Mouse (Mus musculus) CD4-positive naive resting alpha-beta T cell, adult 57 days (primary cell): ENCODE measurements around the gene Eef1akmt4. TPM values are rescaled to one million over a fixed set of nuclear protein-coding genes. Genes with fewer than 3 reads are reported as not detected.

Experiments
- total RNA-seq: library from RNA; stranded (reverse); gene quantifications from one replicate; pipeline ENCODE4 v1.2.4, GENCODE M21; 2023

Gene Eef1akmt4
- 9.0 TPM for total RNA-seq

GRCm38 (mm10) chr16:20611357-20612227 is at the start of gene Eef1akmt4, which contains the start of the genes Gm49333 and Alg3:
TSS of gene Eef1akmt4 (plus strand) at chr16:20611593.
TSS of gene Gm49333 (plus strand) at chr16:20611610.
TSS of gene Alg3 (minus strand) at chr16:20611735.

GRCm38 (mm10) chr16:20589366-20589938 is 21.9 kb upstream of the Eef1akmt4 start, which contains the start of gene Vwa5b2:
TSS of gene Vwa5b2 (plus strand) at chr16:20589471.

GRCm38 (mm10) chr16:20621191-20621990 is 10.0 kb downstream of the Eef1akmt4 start, which contains the start of gene Camk2n2:
TSS of gene Camk2n2 (minus strand) at chr16:20621287.

GRCm38 (mm10) chr16:20629731-20630634 is 18.6 kb downstream of the Eef1akmt4 start, which contains the start of gene Ece2:
TSS of gene Ece2 (plus strand) at chr16:20629828.

GRCm38 (mm10) chr16:20651076-20651946 is 39.9 kb downstream of the Eef1akmt4 start, which contains the start of gene Psmd2:
TSS of gene Psmd2 (plus strand) at chr16:20651652.

GRCm38 (mm10) chr16:20668013-20668412 is 56.6 kb downstream of the Eef1akmt4 start, which contains the start of gene Eif4g1:
TSS of gene Eif4g1 (plus strand) at chr16:20668313.

Other genes with a start within 250 kb of the Eef1akmt4 start
- gene Abcc5, start 185.2 kb upstream of the Eef1akmt4 start, total RNA-seq: 55.5 TPM
- gene Eif2b5, start 112.8 kb upstream of the Eef1akmt4 start, total RNA-seq: 57.6 TPM
- gene Dvl3, start 94.6 kb upstream of the Eef1akmt4 start, total RNA-seq: 39.1 TPM
- 175 TPM for gene Ap2m1, start 76.1 kb upstream of the Eef1akmt4 start, total RNA-seq
- gene Abcf3, start 63.0 kb upstream of the Eef1akmt4 start, total RNA-seq: 116 TPM
- gene Vwa5b2, start 22.1 kb upstream of the Eef1akmt4 start, total RNA-seq: 1.3 TPM
- not detected for gene Gm49333, start within 50 bp of the Eef1akmt4 start, total RNA-seq
- 11.4 TPM for gene Alg3, start 142 bp downstream of the Eef1akmt4 start, total RNA-seq
- not detected for gene Camk2n2, start 9.7 kb downstream of the Eef1akmt4 start, total RNA-seq
- gene Ece2, start 18.2 kb downstream of the Eef1akmt4 start, total RNA-seq: not detected
- gene Psmd2, start 40.1 kb downstream of the Eef1akmt4 start, total RNA-seq: 111 TPM
- 335 TPM for gene Eif4g1, start 56.7 kb downstream of the Eef1akmt4 start, total RNA-seq
- 0.62 TPM for gene Fam131a, start 81.6 kb downstream of the Eef1akmt4 start, total RNA-seq
- 16.2 TPM for gene Polr2h, start 106.1 kb downstream of the Eef1akmt4 start, total RNA-seq
- 5.9 TPM for gene Clcn2, start 106.2 kb downstream of the Eef1akmt4 start, total RNA-seq
- not detected for gene Chrd, start 121.5 kb downstream of the Eef1akmt4 start, total RNA-seq
- gene Thpo, start 122.9 kb downstream of the Eef1akmt4 start, total RNA-seq: not detected